Mouse (Mus musculus): ENCODE measurements around the gene Htt. TPM values are rescaled to one million over a fixed set of nuclear protein-coding genes. Genes with fewer than 3 reads are reported as not detected.

The Htt gene
- polyA plus RNA-seq, 1 experiment from 2014 or later = 7.4 TPM

GRCm38 (mm10) chr5:34941710-34942470 lies 180.3 kb downstream of the Htt start:
- no peaks in the 10 kb centered on the region for H3K4me1 ChIP-seq (ENCODE audit: control insufficient read depth, insufficient read depth, low read length)
- H3K27me3 ChIP-seq (replicated peaks; ENCODE audit: control insufficient read depth, insufficient read depth, low read length) = no peaks in the 10 kb centered on the region
- no peaks in the 10 kb centered on the region for H3K36me3 ChIP-seq (ENCODE audit: control insufficient read depth, insufficient read depth, low read length)
- H3K27ac ChIP-seq (ENCODE audit: low read length) = no peak overlapping the region
- no peak overlapping the region for H3K4me2 ChIP-seq (ENCODE audit: low read depth, low read length)
- H3K9me3 ChIP-seq (ENCODE audit: control insufficient read depth, low read length) = no peaks in the 10 kb centered on the region
- H3K9ac ChIP-seq (ENCODE audit: low read depth, low read length) = no peak overlapping the region
- no peak overlapping the region for H3K4me3 ChIP-seq (ENCODE audit: low read length)
- ATAC-seq = no peak
- WGBS = 54% methylated on average over 10 of the region's 10 CpGs

- Histone ChIP-seq H3K27me3 (replicated peaks; ENCODE audit: control insufficient read depth, insufficient read depth, low read length) (no peaks in the 10 kb centered on the region), H3K36me3 (ENCODE audit: control insufficient read depth, insufficient read depth, low read length) (no peaks in the 10 kb centered on the region), H3K4me3 (ENCODE audit: low read length) (no peak overlapping the region), H3K4me1 (ENCODE audit: control insufficient read depth, insufficient read depth, low read length) (peaks cover 2% of the 10 kb centered on the region; the same call in 1 of the 2 replicates), H3K4me2 (ENCODE audit: low read depth, low read length) (no peak overlapping the region), H3K27ac (ENCODE audit: low read length) (no peak overlapping the region), H3K9ac (ENCODE audit: low read depth, low read length) (no peak overlapping the region), H3K9me3 (ENCODE audit: control insufficient read depth, low read length) (no peaks in the 10 kb centered on the region)
- 75% methylated on average over 3 of the region's 3 CpGs for WGBS
- ATAC-seq = no peak
Measured at GRCm38 (mm10) chr5:34943428-34943827, 181.9 kb downstream of the Htt start.

- WGBS = under 1% methylated on average over 79 of the region's 84 CpGs
- H3K4me3 ChIP-seq (ENCODE audit: low read length) = peak within 1 kb of the TSS; percentile 83
- peak; percentile 98 for ATAC-seq
- no peaks in the 10 kb centered on the region for H3K9me3 ChIP-seq (ENCODE audit: control insufficient read depth, low read length)
- H3K9ac ChIP-seq (ENCODE audit: low read depth, low read length) = peak within 1 kb of the TSS; percentile 92
- no peaks in the 10 kb centered on the region for H3K36me3 ChIP-seq (ENCODE audit: control insufficient read depth, insufficient read depth, low read length)
- peaks cover 12% of the 10 kb centered on the region for H3K4me1 ChIP-seq (ENCODE audit: control insufficient read depth, insufficient read depth, low read length)
- H3K27ac ChIP-seq (ENCODE audit: low read length) = peak within 1 kb of the TSS; percentile 79
- H3K27me3 ChIP-seq (replicated peaks; ENCODE audit: control insufficient read depth, insufficient read depth, low read length) = no peaks in the 10 kb centered on the region
- peak within 1 kb of the TSS; percentile 86 for H3K4me2 ChIP-seq (ENCODE audit: low read depth, low read length)
Measured at GRCm38 (mm10) chr5:34948861-34949760, 187.6 kb downstream of the Htt start, which contains the start of gene Rgs12. Gene Rgs12 (plus strand): TSS chr5:34949445.

- 4% methylated on average over 12 of the region's 12 CpGs for WGBS
- Histone ChIP-seq H3K9me3 (ENCODE audit: control insufficient read depth, low read length) (no peaks in the 10 kb centered on the region), H3K9ac (ENCODE audit: low read depth, low read length) (peak overlapping the region; percentile 92), H3K36me3 (ENCODE audit: control insufficient read depth, insufficient read depth, low read length) (no peaks in the 10 kb centered on the region), H3K4me1 (ENCODE audit: control insufficient read depth, insufficient read depth, low read length) (peaks cover 12% of the 10 kb centered on the region), H3K4me2 (ENCODE audit: low read depth, low read length) (peak overlapping the region; percentile 86), H3K27me3 (replicated peaks; ENCODE audit: control insufficient read depth, insufficient read depth, low read length) (no peaks in the 10 kb centered on the region), H3K4me3 (ENCODE audit: low read length) (peak overlapping the region; percentile 83), H3K27ac (ENCODE audit: low read length) (peak overlapping the region; percentile 79)
- ATAC-seq = no peak; the same call in 1 of the 2 replicates
Measured at GRCm38 (mm10) chr5:34949769-34950211, 188.2 kb downstream of the Htt start.

GRCm38 (mm10) chr5:34950486-34951160 lies 189.1 kb downstream of the Htt start:
- ATAC-seq = no peak
- Histone ChIP-seq H3K9ac (ENCODE audit: low read depth, low read length) (peak overlapping the region; percentile 92), H3K27ac (ENCODE audit: low read length) (no peak overlapping the region), H3K27me3 (replicated peaks; ENCODE audit: control insufficient read depth, insufficient read depth, low read length) (no peaks in the 10 kb centered on the region), H3K36me3 (ENCODE audit: control insufficient read depth, insufficient read depth, low read length) (no peaks in the 10 kb centered on the region), H3K9me3 (ENCODE audit: control insufficient read depth, low read length) (no peaks in the 10 kb centered on the region), H3K4me1 (ENCODE audit: control insufficient read depth, insufficient read depth, low read length) (peaks cover 16% of the 10 kb centered on the region), H3K4me2 (ENCODE audit: low read depth, low read length) (peak overlapping the region; percentile 86), H3K4me3 (ENCODE audit: low read length) (peak overlapping the region; percentile 83)
- 67% methylated on average over 6 of the region's 6 CpGs for WGBS

GRCm38 (mm10) chr5:34951161-34951834 lies 189.8 kb downstream of the Htt start:
- H3K27ac ChIP-seq (ENCODE audit: low read length) = no peak overlapping the region
- peaks cover 16% of the 10 kb centered on the region for H3K4me1 ChIP-seq (ENCODE audit: control insufficient read depth, insufficient read depth, low read length)
- no peaks in the 10 kb centered on the region for H3K9me3 ChIP-seq (ENCODE audit: control insufficient read depth, low read length)
- no peak overlapping the region for H3K4me3 ChIP-seq (ENCODE audit: low read length)
- no peak for ATAC-seq
- 92% methylated on average over 8 of the region's 8 CpGs for WGBS
- H3K9ac ChIP-seq (ENCODE audit: low read depth, low read length) = no peak overlapping the region
- H3K4me2 ChIP-seq (ENCODE audit: low read depth, low read length) = no peak overlapping the region
- H3K36me3 ChIP-seq (ENCODE audit: control insufficient read depth, insufficient read depth, low read length) = no peaks in the 10 kb centered on the region
- no peaks in the 10 kb centered on the region for H3K27me3 ChIP-seq (replicated peaks; ENCODE audit: control insufficient read depth, insufficient read depth, low read length)

- no peak overlapping the region for H3K9ac ChIP-seq (ENCODE audit: low read depth, low read length)
- no peaks in the 10 kb centered on the region for H3K36me3 ChIP-seq (ENCODE audit: control insufficient read depth, insufficient read depth, low read length)
- 76% methylated on average over 6 of the region's 6 CpGs for WGBS
- no peaks in the 10 kb centered on the region for H3K27me3 ChIP-seq (replicated peaks; ENCODE audit: control insufficient read depth, insufficient read depth, low read length)
- H3K4me3 ChIP-seq (ENCODE audit: low read length) = no peak overlapping the region
- H3K4me2 ChIP-seq (ENCODE audit: low read depth, low read length) = no peak overlapping the region
- no peak for ATAC-seq
- H3K4me1 ChIP-seq (ENCODE audit: control insufficient read depth, insufficient read depth, low read length) = peaks cover 13% of the 10 kb centered on the region
- no peak overlapping the region for H3K27ac ChIP-seq (ENCODE audit: low read length)
- no peaks in the 10 kb centered on the region for H3K9me3 ChIP-seq (ENCODE audit: control insufficient read depth, low read length)
Measured at GRCm38 (mm10) chr5:34954508-34954907, 193.0 kb downstream of the Htt start.

GRCm38 (mm10) chr5:34955630-34956029 lies 194.1 kb downstream of the Htt start:
- Histone ChIP-seq H3K36me3 (ENCODE audit: control insufficient read depth, insufficient read depth, low read length) (no peaks in the 10 kb centered on the region), H3K9me3 (ENCODE audit: control insufficient read depth, low read length) (no peaks in the 10 kb centered on the region), H3K27me3 (replicated peaks; ENCODE audit: control insufficient read depth, insufficient read depth, low read length) (no peaks in the 10 kb centered on the region), H3K9ac (ENCODE audit: low read depth, low read length) (no peak overlapping the region), H3K4me3 (ENCODE audit: low read length) (no peak overlapping the region), H3K27ac (ENCODE audit: low read length) (no peak overlapping the region), H3K4me1 (ENCODE audit: control insufficient read depth, insufficient read depth, low read length) (peaks cover 9% of the 10 kb centered on the region), H3K4me2 (ENCODE audit: low read depth, low read length) (no peak overlapping the region)
- ATAC-seq = no peak
- 46% methylated on average over 5 of the region's 5 CpGs for WGBS

Data from intestine, embryonic 16.5 days (tissue).